ENCODE assay signal across 14 mouse cellular contexts in the genomic region with DNA sequence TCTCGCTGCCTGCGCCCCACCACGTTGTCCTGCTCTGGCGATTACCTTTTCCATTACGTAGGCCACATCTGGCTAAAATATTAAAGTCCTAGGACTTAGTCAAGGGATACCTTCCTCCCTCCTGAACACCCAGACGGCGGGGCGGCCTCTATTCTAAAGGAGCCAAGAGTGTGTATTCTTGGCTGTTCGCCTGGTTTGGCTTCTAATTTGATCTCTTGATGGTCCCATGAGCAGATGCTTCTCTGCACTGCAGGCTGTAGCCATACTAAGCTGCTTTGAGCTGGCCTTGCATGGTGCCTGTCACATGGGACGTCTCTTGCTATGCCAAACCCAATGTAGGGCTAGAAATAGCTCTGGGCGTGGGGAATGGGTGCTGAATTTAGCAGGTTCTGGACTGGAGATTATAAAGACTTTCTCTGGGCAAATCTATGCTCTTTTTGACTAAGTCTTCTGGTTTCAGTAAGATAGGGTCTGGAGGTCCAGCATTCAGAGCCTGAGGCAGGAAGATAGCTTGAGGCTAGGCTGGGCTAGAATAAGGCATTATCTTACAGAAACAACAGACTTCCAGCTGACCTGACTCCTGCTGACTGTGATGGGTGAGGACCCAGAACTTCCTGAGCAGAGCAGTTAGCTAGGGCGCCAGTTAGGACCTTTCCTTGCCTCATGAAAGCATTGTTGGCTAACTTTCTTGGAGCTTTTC. TPM values are rescaled to one million over a fixed set of nuclear protein-coding genes. Genes with fewer than 3 reads are reported as not detected.
DNase-seq lines count a peak whose midpoint lies in the region; ATAC-seq and TF ChIP-seq lines count a peak whose summit lies in the region.
"Had no signal": no experiment of that assay in that cellular context is flagged by ENCODE, and none has a peak within 500 bp of the region (broad histone marks: within the 10 kb centered on the region; RNA-seq: fewer than 3 reads in every experiment).

No protein-coding gene starts in this region.

- no peaks in the 10 kb centered on the region for H3K27me3 ChIP-seq in heart, postnatal 0 days (ENCODE audit: control insufficient read depth, insufficient read depth, low read length)
- H3K27me3 ChIP-seq in kidney, embryonic 14.5 days (ENCODE audit: control insufficient read depth, insufficient read depth, low read length), result no peaks in the 10 kb centered on the region
- no peaks in the 10 kb centered on the region for H3K27me3 ChIP-seq in kidney, embryonic 16.5 days (ENCODE audit: insufficient read depth, low read length)
- H3K27me3 ChIP-seq: CH12.LX; midbrain, embryonic 15.5 days had no signal

- H3K9me3 ChIP-seq in heart, postnatal 0 days (replicated peaks; ENCODE audit: control insufficient read depth, low read length), result no peaks in the 10 kb centered on the region
- H3K9me3 ChIP-seq in kidney, embryonic 14.5 days (ENCODE audit: control insufficient read depth, low read length), result no peaks in the 10 kb centered on the region
- H3K9me3 ChIP-seq in kidney, embryonic 16.5 days (ENCODE audit: low read length), result no peaks in the 10 kb centered on the region
- H3K9me3 ChIP-seq: embryonic facial prominence, embryonic 10.5 days; midbrain, embryonic 15.5 days had no signal

- peaks cover 10% of the 10 kb centered on the region; the same call in 1 of the 2 replicates for H3K4me1 ChIP-seq in heart, postnatal 0 days (ENCODE audit: control insufficient read depth, insufficient read depth)
- H3K4me1 ChIP-seq in kidney, embryonic 14.5 days (ENCODE audit: control insufficient read depth, insufficient read depth, low read length), result no peaks in the 10 kb centered on the region
- no peaks in the 10 kb centered on the region for H3K4me1 ChIP-seq in kidney, embryonic 16.5 days (ENCODE audit: insufficient read depth, low read length)
- H3K4me1 ChIP-seq: embryonic facial prominence, embryonic 10.5 days; midbrain, embryonic 15.5 days had no signal

- H3K36me3 ChIP-seq in heart, postnatal 0 days (replicated peaks; ENCODE audit: control insufficient read depth, insufficient read depth, low read length), result peaks cover 99% of the 10 kb centered on the region
- H3K36me3 ChIP-seq in kidney, embryonic 14.5 days (ENCODE audit: control insufficient read depth, insufficient read depth, low read length), result peaks cover 96% of the 10 kb centered on the region
- peaks cover 92% of the 10 kb centered on the region for H3K36me3 ChIP-seq in kidney, embryonic 16.5 days (ENCODE audit: insufficient read depth, low read length)

- WGBS in heart, postnatal 0 days, result 54% methylated on average over 12 of the region's 12 CpGs
- 90% methylated on average over 12 of the region's 12 CpGs for WGBS in kidney, embryonic 14.5 days
- WGBS in kidney, embryonic 16.5 days, result 85% methylated on average over 12 of the region's 12 CpGs

- peak in 1 of 2 experiments; percentile 16 for DNase-seq in left cerebral cortex, adult 2 months (ENCODE audit: extremely low spot score in 1 of 2, low spot score in 2 of 2)
- DNase-seq in left cerebral cortex, adult 8-10 months (ENCODE audit: low spot score in 2 of 2), result no peak
- DNase-seq in gastrocnemius, adult 8-10 months (ENCODE audit: low spot score in 2 of 2), result peak; percentile 76 to 82
- DNase-seq in heart, postnatal 0 days (ENCODE audit: low spot score), result peak; percentile 53
- DNase-seq in skeletal muscle tissue, adult 2 months (ENCODE audit: low read depth, low spot score), result peak; percentile 92
- no peak for DNase-seq in layer of hippocampus, adult 9-10 months (ENCODE audit: low spot score)
- DNase-seq: forebrain, postnatal 0 days; lung, embryonic 14.5 days; thymus, postnatal 25 days had no signal

- no peak for TF ChIP-seq EP300 in heart, postnatal 0 days (IDR thresholded peaks at IDR 0.05; ENCODE audit: low read depth)

- peak; percentile 71 for ATAC-seq in heart, postnatal 0 days (ENCODE audit: insufficient read depth, low read depth)
- ATAC-seq in kidney, embryonic 14.5 days (ENCODE audit: low FRiP score, low TSS enrichment), result no peak
- no peak for ATAC-seq in kidney, embryonic 16.5 days (ENCODE audit: low FRiP score, low TSS enrichment)
- ATAC-seq: forebrain, postnatal 0 days; midbrain, embryonic 15.5 days had no signal

- no peak overlapping the region for H3K4me3 ChIP-seq in left cerebral cortex, adult 2 months
- no peak overlapping the region for H3K4me3 ChIP-seq in heart, postnatal 0 days (ENCODE audit: low read depth, low read length)
- H3K4me3 ChIP-seq in kidney, embryonic 14.5 days (ENCODE audit: low read length), result no peak overlapping the region
- no peak overlapping the region for H3K4me3 ChIP-seq in kidney, embryonic 16.5 days (ENCODE audit: low read length)
- H3K4me3 ChIP-seq: embryonic facial prominence, embryonic 10.5 days; midbrain, embryonic 15.5 days had no signal

- intact Hi-C loops in left cerebral cortex, adult 2 months (cut with DNase I), result no loop called here

- H3K9ac ChIP-seq in heart, postnatal 0 days (replicated peaks; ENCODE audit: low read depth, low read length), result no peak overlapping the region
- H3K9ac ChIP-seq in kidney, embryonic 14.5 days (ENCODE audit: low read depth, low read length), result no peak overlapping the region
- no peak overlapping the region for H3K9ac ChIP-seq in kidney, embryonic 16.5 days (replicated peaks; ENCODE audit: low read length)
- H3K9ac ChIP-seq: forebrain, postnatal 0 days; lung, embryonic 14.5 days; midbrain, embryonic 15.5 days had no signal

- no peak overlapping the region for H3K4me2 ChIP-seq in heart, postnatal 0 days (ENCODE audit: low read depth, low read length)
- H3K4me2 ChIP-seq in kidney, embryonic 14.5 days (replicated peaks; ENCODE audit: low read depth, low read length), result no peak overlapping the region
- no peak overlapping the region for H3K4me2 ChIP-seq in kidney, embryonic 16.5 days (replicated peaks; ENCODE audit: low read depth, low read length)
- H3K4me2 ChIP-seq: lung, embryonic 14.5 days; midbrain, embryonic 15.5 days had no signal

- TF ChIP-seq CTCF in left cerebral cortex, adult 2 months (IDR thresholded peaks at IDR 0.05), result no peak
- TF ChIP-seq CTCF in heart, postnatal 0 days (IDR thresholded peaks at IDR 0.05; ENCODE audit: low read depth), result no peak

- H3K27ac ChIP-seq in left cerebral cortex, adult 2 months, result peak overlapping the region; percentile 54
- H3K27ac ChIP-seq in heart, postnatal 0 days (ENCODE audit: low read depth), result peak overlapping the region; percentile 44
- no peak overlapping the region for H3K27ac ChIP-seq in kidney, embryonic 14.5 days (ENCODE audit: low read depth, low read length)
- H3K27ac ChIP-seq in kidney, embryonic 16.5 days (ENCODE audit: low read length), result no peak overlapping the region
- H3K27ac ChIP-seq: embryonic facial prominence, embryonic 10.5 days; midbrain, embryonic 15.5 days had no signal

RNA-seq across cellular contexts. Expression of gene Gramd2, which starts 7.6 kb away (rescaled TPM):
- 10 to 100 TPM in 1 of 2 experiments, 1 to 10 TPM in 1; 8.6 to 10.7 TPM for total RNA-seq in left cerebral cortex, adult 2 months (2021)
- 10 to 100 TPM in 3 of 4 experiments, 1 to 10 TPM in 1; 8.1 to 14.0 (median 10.7) TPM for total RNA-seq in left cerebral cortex, adult 8-10 months (2022)
- under 1 TPM in 2 of 4 experiments, not detected in 2; 0.27 to 0.36 TPM for total RNA-seq in gastrocnemius, adult 8-10 months (2022)
- total RNA-seq in heart, postnatal 0 days (2014; rRNA removed; ENCODE audit: low replicate concordance), result not detected in 2 replicates
- polyA plus RNA-seq in heart, postnatal 0 days (2015; fragmentation: Nextera tagmentation; extraction: Ambion mirVana), result 0.15 and 0.16 TPM in 2 replicates
- 0.66 TPM in 2 replicates for polyA plus RNA-seq in kidney, embryonic 14.5 days (2014; fragmentation: Nextera tagmentation; extraction: Ambion mirVana)
- 1.4 and 1.5 TPM in 2 replicates for polyA plus RNA-seq in kidney, embryonic 16.5 days (2015; fragmentation: Nextera tagmentation; extraction: Ambion mirVana)
- total RNA-seq: CH12.LX had no signal

RNA-seq across cellular contexts. Expression of gene Pkm, which starts 16.2 kb away (rescaled TPM):
- 1,000 to 10,000 TPM; 1,277 to 1,324 TPM for total RNA-seq in left cerebral cortex, adult 2 months (2021)
- total RNA-seq in left cerebral cortex, adult 8-10 months (2022), result 1,000 to 10,000 TPM; 1,371 to 1,512 (median 1,415) TPM
- 1,000 to 10,000 TPM; 2,872 to 3,265 (median 3,132) TPM for total RNA-seq in gastrocnemius, adult 8-10 months (2022)
- total RNA-seq in heart, postnatal 0 days (2014; rRNA removed; ENCODE audit: low replicate concordance), result 1,588 and 1,940 TPM in 2 replicates
- polyA plus RNA-seq in heart, postnatal 0 days (2015; fragmentation: Nextera tagmentation; extraction: Ambion mirVana), result 1,219 and 1,312 TPM in 2 replicates
- 879 and 1,230 TPM in 2 replicates for polyA plus RNA-seq in kidney, embryonic 14.5 days (2014; fragmentation: Nextera tagmentation; extraction: Ambion mirVana)
- 1,434 and 1,451 TPM in 2 replicates for polyA plus RNA-seq in kidney, embryonic 16.5 days (2015; fragmentation: Nextera tagmentation; extraction: Ambion mirVana)

RNA-seq across cellular contexts. Expression of gene Parp6, which starts 55.3 kb away (rescaled TPM):
- 100 to 1,000 TPM; 144 to 156 TPM for total RNA-seq in left cerebral cortex, adult 2 months (2021)
- 100 to 1,000 TPM; 126 to 142 (median 130) TPM for total RNA-seq in left cerebral cortex, adult 8-10 months (2022)
- 10 to 100 TPM; 25.8 to 37.9 (median 26.4) TPM for total RNA-seq in gastrocnemius, adult 8-10 months (2022)
- total RNA-seq in heart, postnatal 0 days (2014; rRNA removed; ENCODE audit: low replicate concordance), result 22.5 and 32.7 TPM in 2 replicates
- polyA plus RNA-seq in heart, postnatal 0 days (2015; fragmentation: Nextera tagmentation; extraction: Ambion mirVana), result 13.7 and 14.4 TPM in 2 replicates
- 17.9 and 23.9 TPM in 2 replicates for polyA plus RNA-seq in kidney, embryonic 14.5 days (2014; fragmentation: Nextera tagmentation; extraction: Ambion mirVana)
- polyA plus RNA-seq in kidney, embryonic 16.5 days (2015; fragmentation: Nextera tagmentation; extraction: Ambion mirVana), result 23.6 and 30.0 TPM in 2 replicates

Comparison
In these comparisons a context has a peak if more than half of its experiments do, and no peak if none do; other contexts are left out.
1. DNase-seq: peak in gastrocnemius, adult 8-10 months (2 of 2), heart, postnatal 0 days (single experiment) and skeletal muscle tissue, adult 2 months (single experiment); none in left cerebral cortex, adult 8-10 months (0 of 2) and layer of hippocampus, adult 9-10 months (single experiment).
2. H3K27ac ChIP-seq: peak in left cerebral cortex, adult 2 months (single experiment) and heart, postnatal 0 days (single experiment); none in kidney, embryonic 14.5 days (single experiment) and kidney, embryonic 16.5 days (single experiment).